Mouse (Mus musculus) c-Kit-negative CD71-positive TER-119-positive erythroid progenitor cells, embryonic 14.5 days (primary cell): ENCODE results near the gene Zmym4.
A peak's percentile ranks its signal among the peaks of the same experiment; 100 is the strongest.

Experiments used
- DNase-seq: peaks from one replicate; pipeline ENCODE4 v3.0.0-alpha.2; 2013; ENCODE audit warnings: low read depth, low spot score

Zmym4 gene

GRCm38 (mm10) chr4:126943421-126943820, 24.5 kb downstream of the Zmym4 start:
- DNase-seq = no peak

- DNase-seq = no peak
These were observed 25.1 kb downstream of the Zmym4 start for GRCm38 (mm10) chr4:126942846-126943245.

- no peak for DNase-seq
These were observed 40.2 kb downstream of the Zmym4 start for GRCm38 (mm10) chr4:126927701-126928100.

- DNase-seq = no peak
These were observed 78.1 kb downstream of the Zmym4 start for GRCm38 (mm10) chr4:126889879-126890278.

- no peak for DNase-seq
These were observed 82.0 kb downstream of the Zmym4 start for GRCm38 (mm10) chr4:126885953-126886352.

- no peak for DNase-seq
These were observed 84.3 kb downstream of the Zmym4 start for GRCm38 (mm10) chr4:126883602-126884001.

GRCm38 (mm10) chr4:126879560-126880275, 88.2 kb downstream of the Zmym4 start:
- no peak for DNase-seq

GRCm38 (mm10) chr4:126872717-126873116, 95.2 kb downstream of the Zmym4 start:
- no peak for DNase-seq

GRCm38 (mm10) chr4:126868699-126869098, 99.2 kb downstream of the Zmym4 start:
- DNase-seq = no peak

GRCm38 (mm10) chr4:126861514-126862266, 106.2 kb downstream of the Zmym4 start:
- no peak for DNase-seq

- DNase-seq = no peak
These were observed 107.5 kb downstream of the Zmym4 start for GRCm38 (mm10) chr4:126860268-126860986.

- DNase-seq = no peak
These were observed 115.0 kb downstream of the Zmym4 start for GRCm38 (mm10) chr4:126852971-126853370.

- no peak for DNase-seq
These were observed 117.2 kb downstream of the Zmym4 start for GRCm38 (mm10) chr4:126850778-126851080.

- no peak for DNase-seq
These were observed 117.7 kb downstream of the Zmym4 start for GRCm38 (mm10) chr4:126850019-126850777.

GRCm38 (mm10) chr4:126846971-126847370, 121.0 kb downstream of the Zmym4 start:
- DNase-seq = no peak

GRCm38 (mm10) chr4:126845664-126846063, 122.3 kb downstream of the Zmym4 start:
- no peak for DNase-seq

GRCm38 (mm10) chr4:126842911-126843310, 125.0 kb downstream of the Zmym4 start:
- DNase-seq = no peak

GRCm38 (mm10) chr4:126840996-126841560, 126.9 kb downstream of the Zmym4 start:
- no peak for DNase-seq

GRCm38 (mm10) chr4:126839873-126840272, 128.1 kb downstream of the Zmym4 start:
- DNase-seq = peak; percentile 39

GRCm38 (mm10) chr4:126838799-126839198, 129.1 kb downstream of the Zmym4 start:
- no peak for DNase-seq

GRCm38 (mm10) chr4:126831122-126831521, 136.8 kb downstream of the Zmym4 start:
- no peak for DNase-seq
